Mouse (Mus musculus) layer of hippocampus, adult 2 months (tissue): ENCODE data around the gene Herc1. TPM values are rescaled to one million over a fixed set of nuclear protein-coding genes. Genes with fewer than 3 reads are reported as not detected.
"Not testable (repeated sequence)": the region's sequence is repeated elsewhere in the genome, so short reads cannot be mapped to it uniquely, and the experiment has no call there.

ENCODE experiments used
- DNase-seq, 2 experiments: peaks; one replicate each; pipeline ENCODE4 v3.0.0; 2022; ENCODE audit warnings: low spot score in 2 of 2
- H3K27ac ChIP-seq: fragments of 200-600 bp; 2 replicates; pipeline ENCODE4 v1.8.1; 2022
- H3K4me3 ChIP-seq: fragments of 200-600 bp; 2 replicates; pipeline ENCODE4 v1.8.1; 2022; ENCODE audit warnings: mild to moderate bottlenecking
- CTCF ChIP-seq: fragments of 200-600 bp; conservative IDR thresholded peaks from 2 replicates; pipeline ENCODE4 v1.8.1; 2022; ENCODE audit warnings: antibody characterized with exemption, mild to moderate bottlenecking, moderate library complexity
- total RNA-seq, 2 experiments: library from RNA; stranded (reverse); gene quantifications; 2 replicates each; pipeline ENCODE4 v1.2.3; 2021

Gene Herc1
- total RNA-seq, 2 experiments from 2014 or later = 108 to 119 TPM

- H3K27ac ChIP-seq = no peak overlapping the region
- no peak for TF ChIP-seq CTCF
- H3K4me3 ChIP-seq = no peak overlapping the region
- no peak for DNase-seq
Measured at GRCm38 (mm10) chr9:66360143-66360690, 10.0 kb downstream of the Herc1 start.

DNA sequence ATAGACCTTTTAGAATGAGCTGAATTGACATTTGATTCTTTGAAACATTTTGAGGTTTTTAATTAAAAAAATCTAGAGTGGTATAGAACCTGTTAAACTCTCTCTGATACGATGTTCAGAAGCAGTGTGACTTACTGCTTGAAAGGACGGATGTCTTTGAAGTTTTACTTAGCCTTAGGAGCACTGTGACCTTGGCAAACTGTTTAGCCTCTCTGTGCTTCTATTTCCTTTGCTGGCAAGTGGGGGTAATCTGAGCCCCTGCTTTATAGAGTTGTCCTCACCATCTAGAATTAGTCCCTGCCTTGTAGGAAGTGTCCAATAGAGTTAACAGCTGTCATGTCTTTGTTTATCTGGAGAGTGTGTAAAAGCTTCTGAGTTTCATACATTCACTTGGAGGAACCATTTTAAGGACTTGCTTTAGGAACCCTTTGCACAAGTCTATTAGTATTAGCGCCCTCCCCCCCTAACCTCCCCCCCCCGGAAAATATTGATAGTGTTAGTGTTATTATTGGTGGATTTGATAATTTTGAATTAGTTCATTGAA is 18.7 kb downstream of the Herc1 start:
- DNase-seq = no peak
- no peak for TF ChIP-seq CTCF
- Histone ChIP-seq H3K27ac (no peak overlapping the region), H3K4me3 (no peak overlapping the region)

DNA sequence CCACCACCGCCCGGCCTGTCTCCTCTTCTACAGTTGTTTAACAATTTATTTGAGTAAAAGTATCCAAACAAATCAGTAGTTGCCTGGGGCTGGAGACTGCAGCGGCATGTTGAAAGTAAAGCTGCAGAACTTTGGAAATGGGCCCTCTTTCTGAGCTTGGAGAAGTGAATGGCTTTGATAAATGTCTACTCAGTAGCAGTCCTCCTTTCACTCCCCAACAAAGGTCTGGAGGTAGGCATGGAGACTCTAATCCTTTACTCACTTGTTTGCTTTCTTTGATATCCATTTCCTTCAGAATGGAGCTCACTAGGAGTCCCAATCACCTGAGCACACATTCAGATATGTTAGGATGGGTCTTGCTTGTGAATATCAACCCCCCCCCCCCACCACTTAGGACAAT is 20.1 kb downstream of the Herc1 start:
- H3K27ac ChIP-seq = no peak overlapping the region
- no peak overlapping the region for H3K4me3 ChIP-seq
- TF ChIP-seq CTCF = no peak
- no peak for DNase-seq

DNA sequence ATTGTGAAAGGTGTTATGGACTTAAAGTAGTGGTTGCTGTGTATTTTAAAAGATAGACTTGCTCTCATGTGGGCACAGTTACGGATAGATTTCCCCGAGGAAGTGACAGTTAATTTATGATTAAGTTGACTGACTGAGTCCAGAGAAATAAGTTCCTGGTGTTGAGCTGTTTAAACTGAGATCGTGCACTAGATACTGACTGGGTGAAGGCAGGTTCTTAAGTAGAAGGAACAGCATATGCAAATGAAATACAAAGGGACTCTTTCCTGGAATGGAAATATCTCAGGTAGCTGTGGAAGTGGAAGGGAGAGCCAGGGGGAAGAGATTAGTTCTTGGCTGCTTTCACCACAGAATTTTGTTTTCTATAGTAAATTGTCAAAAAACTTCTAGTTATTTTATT is 20.6 kb downstream of the Herc1 start:
- no peak for DNase-seq
- no peak for TF ChIP-seq CTCF
- no peak overlapping the region for H3K27ac ChIP-seq
- no peak overlapping the region for H3K4me3 ChIP-seq

GRCm38 (mm10) chr9:66373432-66373831 is 23.2 kb downstream of the Herc1 start:
- Histone ChIP-seq H3K27ac (no peak overlapping the region), H3K4me3 (no peak overlapping the region)
- peak; percentile 34 for TF ChIP-seq CTCF
- no peak for DNase-seq

DNA sequence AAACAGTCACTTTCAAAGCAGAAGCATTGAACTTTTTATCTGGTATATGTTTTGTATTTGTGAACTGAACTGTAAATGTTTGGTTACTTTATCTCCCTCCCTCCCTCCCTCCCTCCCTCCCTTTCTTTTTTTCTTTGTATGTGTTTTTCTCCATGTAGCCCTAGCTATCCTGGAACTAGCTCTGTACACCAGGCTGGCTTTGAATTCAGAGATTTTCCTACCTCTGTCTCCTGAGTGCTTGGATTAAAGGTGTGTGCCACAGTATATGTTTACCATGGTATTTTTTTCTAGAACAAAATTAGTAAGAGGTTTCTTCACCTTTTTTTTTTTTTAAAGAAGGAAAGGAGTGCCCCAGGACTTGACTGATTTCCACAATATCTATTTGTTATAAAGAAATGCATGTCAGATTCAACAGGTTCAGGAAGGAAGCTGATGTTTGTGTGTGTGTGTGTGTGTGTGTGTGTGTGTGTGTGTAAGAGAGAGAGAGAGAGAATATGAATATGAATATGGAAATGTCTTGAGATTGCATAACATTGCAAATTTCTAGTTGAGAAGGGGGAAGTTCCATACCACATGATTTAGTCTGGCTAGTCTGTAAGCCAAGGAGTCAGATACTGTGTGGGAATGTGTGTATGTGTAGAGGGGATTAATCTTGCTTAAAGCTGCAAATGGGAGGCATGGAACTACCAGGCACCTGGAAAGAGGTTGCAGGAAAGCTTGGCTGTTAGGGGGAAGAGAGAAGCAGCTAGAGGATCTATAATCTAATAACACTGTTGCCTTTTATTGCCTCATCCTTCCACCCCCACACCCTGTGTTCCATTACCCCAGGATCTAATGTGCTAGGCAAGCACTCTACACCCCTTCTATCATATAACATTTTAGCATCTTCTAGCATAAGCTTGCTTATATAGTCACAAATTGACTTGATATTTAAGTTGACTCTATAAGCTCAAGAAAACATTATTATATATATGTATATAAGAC is 24.5 kb downstream of the Herc1 start:
- no peak for DNase-seq
- H3K4me3 ChIP-seq = no peak overlapping the region
- no peak for TF ChIP-seq CTCF
- H3K27ac ChIP-seq = no peak overlapping the region

DNA sequence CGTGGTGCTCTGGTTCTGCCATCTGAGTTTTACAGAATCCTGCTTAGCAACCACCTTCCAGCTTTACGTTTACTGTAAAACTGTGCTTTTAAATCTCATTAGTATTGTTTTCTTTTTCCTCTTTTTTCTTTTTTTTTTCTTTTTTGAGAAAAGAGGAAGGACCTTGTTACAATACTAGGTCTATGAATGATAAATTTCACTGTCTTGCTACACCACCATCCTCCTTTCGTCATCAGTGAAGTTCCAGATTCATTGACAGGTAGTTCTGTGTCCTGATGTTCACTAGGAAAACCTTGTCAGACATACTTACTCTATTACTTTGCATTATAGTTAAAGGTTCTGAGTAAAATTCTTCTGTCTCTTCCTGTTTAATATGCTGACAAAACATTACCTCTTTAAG is 33.2 kb downstream of the Herc1 start:
- Histone ChIP-seq H3K4me3 (no peak overlapping the region), H3K27ac (no peak overlapping the region)
- DNase-seq = no peak
- TF ChIP-seq CTCF = no peak

GRCm38 (mm10) chr9:66390338-66390737 is 40.1 kb downstream of the Herc1 start:
- H3K27ac ChIP-seq, H3K4me3 ChIP-seq, DNase-seq: not testable (repeated sequence)

GRCm38 (mm10) chr9:66393304-66393703 is 43.1 kb downstream of the Herc1 start:
- no peak overlapping the region for H3K4me3 ChIP-seq
- H3K27ac ChIP-seq = no peak overlapping the region
- no peak for TF ChIP-seq CTCF
- DNase-seq = no peak

DNA sequence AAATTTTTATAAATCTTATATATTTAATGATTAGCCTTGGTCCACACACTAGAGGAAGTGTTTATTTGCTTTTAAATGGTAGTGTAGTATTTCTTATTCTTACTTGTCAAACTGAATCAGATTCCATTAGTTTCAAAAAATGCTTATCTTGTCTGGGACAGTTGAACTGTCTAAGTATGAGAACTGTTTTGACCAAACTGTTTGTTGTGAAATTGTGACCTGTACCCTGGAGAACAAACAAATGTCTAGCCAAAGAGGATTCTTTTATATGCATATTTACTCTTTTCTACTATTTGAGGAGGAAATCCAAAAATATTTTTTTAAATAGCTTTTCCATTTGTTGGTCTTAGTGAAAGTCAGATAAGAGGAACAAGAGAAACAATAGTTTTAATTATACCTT is 73.2 kb downstream of the Herc1 start:
- H3K4me3 ChIP-seq = no peak overlapping the region
- no peak overlapping the region for H3K27ac ChIP-seq
- no peak for DNase-seq
- no peak for TF ChIP-seq CTCF

DNA sequence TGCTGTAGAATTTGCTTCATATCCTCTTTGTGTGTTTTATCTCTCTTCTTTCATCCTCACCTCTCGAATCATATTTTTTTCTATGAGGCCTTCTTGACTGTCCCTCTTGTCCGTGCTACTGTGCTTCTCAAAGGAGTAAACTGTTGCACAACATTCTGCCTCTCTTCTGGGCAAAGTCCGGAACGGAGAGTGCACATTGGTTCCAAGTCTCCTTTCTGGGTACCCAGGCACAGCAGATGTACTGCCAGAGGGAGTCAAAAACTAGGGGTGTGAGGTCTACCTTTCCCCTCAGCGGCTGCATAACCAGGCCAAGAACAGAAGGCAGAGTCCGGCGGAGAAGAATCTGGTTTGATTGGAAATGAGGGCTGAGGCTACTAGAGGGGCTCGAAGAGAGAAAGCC is 89.8 kb downstream of the Herc1 start:
- Histone ChIP-seq H3K4me3 (no peak overlapping the region), H3K27ac (no peak overlapping the region)
- DNase-seq = no peak
- TF ChIP-seq CTCF = no peak

- TF ChIP-seq CTCF = no peak
- Histone ChIP-seq H3K4me3 (no peak overlapping the region), H3K27ac (no peak overlapping the region)
- DNase-seq = no peak
Measured at GRCm38 (mm10) chr9:66448253-66448652, 98.0 kb downstream of the Herc1 start.

GRCm38 (mm10) chr9:66465087-66465486 is 114.8 kb downstream of the Herc1 start:
- H3K4me3 ChIP-seq = no peak overlapping the region
- no peak for DNase-seq
- H3K27ac ChIP-seq = no peak overlapping the region
- TF ChIP-seq CTCF = peak; percentile 86

- no peak for TF ChIP-seq CTCF
- Histone ChIP-seq H3K27ac (no peak overlapping the region), H3K4me3 (no peak overlapping the region)
- DNase-seq = no peak
Measured at GRCm38 (mm10) chr9:66477785-66478184, 127.5 kb downstream of the Herc1 start.
